Mouse (Mus musculus): ENCODE data around the gene Hs6st2. TPM values are rescaled to one million over a fixed set of nuclear protein-coding genes. Genes with fewer than 3 reads are reported as not detected.

Hs6st2 gene
- total RNA-seq, 2 experiments from 2014 or later, result 5.1 to 5.8 TPM

- no peak for DNase-seq
Measured at GRCm38 (mm10) chrX:51343595-51343994, 338.1 kb downstream of the Hs6st2 start.

Other genes starting within 250 kb of the Hs6st2 start
- gene Usp26, start 119.4 kb upstream of the Hs6st2 start, total RNA-seq (2021), result not detected

Measured in adrenal gland, postnatal 10 days (tissue).